Mouse (Mus musculus): ENCODE data around the gene Gjd3. TPM values are rescaled to one million over a fixed set of nuclear protein-coding genes. Genes with fewer than 3 reads are reported as not detected.

Gjd3 gene
- polyA plus RNA-seq, 1 experiment: 0.34 TPM

DNA sequence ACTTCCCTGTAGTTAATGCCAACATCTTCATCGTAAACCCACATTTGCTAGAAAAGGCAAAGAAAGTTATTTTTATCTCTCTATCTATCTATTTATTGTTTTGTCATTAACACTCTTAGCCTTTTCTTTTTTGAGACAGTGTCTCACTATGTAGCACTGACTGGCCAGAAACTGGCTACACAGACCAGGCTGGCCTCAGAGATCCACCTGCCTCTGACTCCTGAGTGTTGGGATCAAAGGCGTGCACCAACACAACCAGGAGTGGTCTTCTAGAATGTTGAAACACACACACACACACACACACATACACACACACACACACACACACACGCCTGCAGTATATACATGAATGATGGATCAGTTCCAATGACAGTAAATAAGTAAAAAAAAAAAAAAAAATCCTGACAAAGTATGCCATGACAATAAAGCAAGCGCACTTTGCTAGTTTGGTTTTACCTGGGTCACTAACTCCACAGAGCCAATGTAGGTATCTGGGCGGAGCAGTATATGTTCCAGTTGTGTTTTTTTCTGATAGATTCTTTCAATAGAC is 39.6 kb upstream of the Gjd3 start:
- no peak overlapping the region for H3K4me3 ChIP-seq (ENCODE audit: insufficient read depth, low read depth, low read length)
- WGBS: 91% methylated on average over 5 of the region's 5 CpGs
- no peak for DNase-seq
- H3K27me3 ChIP-seq (replicated peaks; ENCODE audit: control insufficient read depth, insufficient read depth, low read length): no peaks in the 10 kb centered on the region
- no peak for TF ChIP-seq POLR2A (IDR thresholded peaks at IDR 0.05; ENCODE audit: low read depth, low read length)
- TF ChIP-seq CTCF (conservative IDR thresholded peaks at IDR 0.05; ENCODE audit: insufficient read depth, insufficient read length, low read depth, low read length): no peak
- no peaks in the 10 kb centered on the region for H3K36me3 ChIP-seq (ENCODE audit: control insufficient read depth, insufficient read depth, low read length)
- no peak overlapping the region for H3K27ac ChIP-seq (ENCODE audit: insufficient read depth, low read depth, low read length)
- H3K4me1 ChIP-seq (ENCODE audit: control insufficient read depth, insufficient read depth, low read length): no peaks in the 10 kb centered on the region; the same call in 1 of the 2 replicates

DNA sequence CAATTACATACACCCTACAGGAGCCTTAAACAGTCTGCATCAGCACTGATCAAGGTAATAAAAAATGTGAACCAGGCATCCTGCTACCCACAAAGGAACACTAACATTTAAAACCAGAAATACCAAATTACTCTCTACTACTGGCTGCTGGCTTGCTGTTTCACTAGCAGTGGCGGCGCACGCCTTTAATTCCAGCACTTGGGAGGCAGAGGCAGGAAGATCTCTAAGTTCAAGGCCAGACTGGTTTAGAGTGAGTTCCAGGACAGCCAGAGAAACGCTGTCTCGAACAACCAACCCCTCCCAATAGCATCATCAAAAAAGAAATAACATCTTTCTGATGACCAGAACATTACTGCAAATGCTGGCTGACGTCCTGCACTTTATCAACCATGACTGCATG is 37.0 kb upstream of the Gjd3 start:
- no peaks in the 10 kb centered on the region for H3K27me3 ChIP-seq (replicated peaks; ENCODE audit: control insufficient read depth, insufficient read depth, low read length)
- no peak overlapping the region for H3K27ac ChIP-seq (ENCODE audit: insufficient read depth, low read depth, low read length)
- H3K36me3 ChIP-seq (ENCODE audit: control insufficient read depth, insufficient read depth, low read length): no peaks in the 10 kb centered on the region
- H3K4me1 ChIP-seq (ENCODE audit: control insufficient read depth, insufficient read depth, low read length): no peaks in the 10 kb centered on the region; the same call in 1 of the 2 replicates
- no peak overlapping the region for H3K4me3 ChIP-seq (ENCODE audit: insufficient read depth, low read depth, low read length)
- TF ChIP-seq CTCF (conservative IDR thresholded peaks at IDR 0.05; ENCODE audit: insufficient read depth, insufficient read length, low read depth, low read length) (no peak), POLR2A (IDR thresholded peaks at IDR 0.05; ENCODE audit: low read depth, low read length) (no peak)
- DNase-seq: no peak
- 95% methylated on average over 6 of the region's 6 CpGs for WGBS

DNA sequence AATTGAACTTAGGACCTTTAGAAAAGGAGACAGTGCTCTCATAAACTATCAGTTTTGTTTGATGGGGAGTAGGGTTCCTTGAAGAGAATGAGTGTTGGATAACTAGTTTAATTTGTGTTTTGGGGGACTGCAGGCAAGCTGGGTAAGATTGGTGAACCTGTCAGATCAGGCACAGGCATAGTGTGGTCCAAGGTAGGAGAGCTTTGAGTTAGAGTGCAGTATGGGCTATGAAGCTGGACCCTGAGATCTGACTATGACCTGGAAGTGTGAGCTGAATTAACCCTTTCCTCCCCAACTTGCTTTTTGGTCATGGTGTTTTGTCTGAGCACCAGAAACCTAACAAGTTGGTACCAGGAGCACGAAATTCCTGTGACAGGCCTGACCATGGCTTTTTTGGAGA is 31.0 kb upstream of the Gjd3 start:
- TF ChIP-seq POLR2A (IDR thresholded peaks at IDR 0.05; ENCODE audit: low read depth, low read length) (no peak), CTCF (conservative IDR thresholded peaks at IDR 0.05; ENCODE audit: insufficient read depth, insufficient read length, low read depth, low read length) (no peak)
- Histone ChIP-seq H3K4me1 (ENCODE audit: control insufficient read depth, insufficient read depth, low read length) (no peaks in the 10 kb centered on the region), H3K36me3 (ENCODE audit: control insufficient read depth, insufficient read depth, low read length) (no peaks in the 10 kb centered on the region), H3K4me3 (ENCODE audit: insufficient read depth, low read depth, low read length) (no peak overlapping the region), H3K27ac (ENCODE audit: insufficient read depth, low read depth, low read length) (no peak overlapping the region), H3K27me3 (replicated peaks; ENCODE audit: control insufficient read depth, insufficient read depth, low read length) (no peaks in the 10 kb centered on the region)
- no peak for DNase-seq
- WGBS: 98% methylated on average over 1 of the region's 1 CpGs

DNA sequence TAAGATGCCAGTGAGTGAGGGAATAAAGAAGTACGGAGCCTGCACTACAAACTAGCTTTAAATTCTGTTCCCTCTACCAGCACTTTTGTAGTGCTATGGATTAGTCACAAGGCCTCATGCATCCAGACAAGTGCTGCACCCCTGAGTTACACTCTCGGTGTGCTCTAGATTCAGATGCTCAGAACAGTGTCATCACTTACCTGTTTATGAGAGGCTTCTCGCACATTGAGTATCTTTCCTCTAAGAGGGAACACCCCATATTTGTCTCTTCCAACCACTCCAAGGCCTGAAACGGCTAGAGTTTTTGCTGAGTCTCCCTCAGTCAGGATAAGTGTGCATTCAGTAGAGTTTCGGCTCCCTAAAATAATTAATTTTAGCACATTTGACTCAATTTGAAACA is 27.9 kb upstream of the Gjd3 start:
- no peak overlapping the region for H3K27ac ChIP-seq (ENCODE audit: insufficient read depth, low read depth, low read length)
- H3K4me3 ChIP-seq (ENCODE audit: insufficient read depth, low read depth, low read length): no peak overlapping the region
- no peaks in the 10 kb centered on the region for H3K4me1 ChIP-seq (ENCODE audit: control insufficient read depth, insufficient read depth, low read length)
- no peaks in the 10 kb centered on the region for H3K27me3 ChIP-seq (replicated peaks; ENCODE audit: control insufficient read depth, insufficient read depth, low read length)
- TF ChIP-seq POLR2A (IDR thresholded peaks at IDR 0.05; ENCODE audit: low read depth, low read length) (no peak), CTCF (conservative IDR thresholded peaks at IDR 0.05; ENCODE audit: insufficient read depth, insufficient read length, low read depth, low read length) (no peak)
- 96% methylated on average over 5 of the region's 5 CpGs for WGBS
- H3K36me3 ChIP-seq (ENCODE audit: control insufficient read depth, insufficient read depth, low read length): no peaks in the 10 kb centered on the region
- DNase-seq: no peak

DNA sequence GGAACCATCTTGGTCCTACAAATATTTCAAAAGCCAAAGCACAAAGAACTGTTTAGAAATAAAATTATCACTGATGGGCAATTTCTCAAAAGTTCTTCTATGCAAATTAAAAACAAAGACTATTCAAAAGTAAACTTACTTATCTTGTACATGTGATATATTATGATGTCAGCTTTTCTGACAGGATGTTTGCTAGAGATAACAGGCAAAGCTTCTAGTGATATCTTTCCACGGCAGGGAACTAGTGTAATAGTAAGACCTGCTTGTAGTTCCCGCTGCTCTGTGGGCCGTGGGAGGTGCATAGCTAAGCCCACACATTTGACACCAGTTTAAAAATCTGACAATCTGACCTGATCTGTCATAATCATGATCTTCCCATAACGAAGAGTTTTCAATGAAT is 27.3 kb upstream of the Gjd3 start:
- Histone ChIP-seq H3K4me1 (ENCODE audit: control insufficient read depth, insufficient read depth, low read length) (no peaks in the 10 kb centered on the region), H3K27ac (ENCODE audit: insufficient read depth, low read depth, low read length) (no peak overlapping the region), H3K36me3 (ENCODE audit: control insufficient read depth, insufficient read depth, low read length) (no peaks in the 10 kb centered on the region), H3K27me3 (replicated peaks; ENCODE audit: control insufficient read depth, insufficient read depth, low read length) (no peaks in the 10 kb centered on the region), H3K4me3 (ENCODE audit: insufficient read depth, low read depth, low read length) (no peak overlapping the region)
- WGBS: 82% methylated on average over 4 of the region's 4 CpGs
- DNase-seq: no peak
- TF ChIP-seq CTCF (conservative IDR thresholded peaks at IDR 0.05; ENCODE audit: insufficient read depth, insufficient read length, low read depth, low read length) (no peak), POLR2A (IDR thresholded peaks at IDR 0.05; ENCODE audit: low read depth, low read length) (no peak)

DNA sequence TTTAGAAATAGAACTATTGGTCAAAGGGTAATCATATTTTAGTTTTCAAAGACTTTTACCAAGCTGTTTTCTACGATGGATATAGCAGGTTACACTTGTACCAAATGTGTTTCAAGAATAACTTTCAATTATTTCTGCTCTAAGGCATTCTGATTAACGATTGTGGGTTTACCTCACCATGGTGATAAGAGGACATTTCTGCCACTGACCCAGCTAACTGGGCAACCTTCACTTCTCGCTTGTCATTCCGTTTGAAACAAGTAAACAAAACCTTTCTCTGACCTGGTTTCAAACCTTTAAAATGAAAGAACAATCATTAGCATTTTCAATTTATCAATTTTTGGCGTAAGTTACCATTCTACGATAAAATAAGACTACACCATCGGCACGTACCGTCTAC is 24.0 kb upstream of the Gjd3 start:
- 93% methylated on average over 9 of the region's 9 CpGs for WGBS

DNA sequence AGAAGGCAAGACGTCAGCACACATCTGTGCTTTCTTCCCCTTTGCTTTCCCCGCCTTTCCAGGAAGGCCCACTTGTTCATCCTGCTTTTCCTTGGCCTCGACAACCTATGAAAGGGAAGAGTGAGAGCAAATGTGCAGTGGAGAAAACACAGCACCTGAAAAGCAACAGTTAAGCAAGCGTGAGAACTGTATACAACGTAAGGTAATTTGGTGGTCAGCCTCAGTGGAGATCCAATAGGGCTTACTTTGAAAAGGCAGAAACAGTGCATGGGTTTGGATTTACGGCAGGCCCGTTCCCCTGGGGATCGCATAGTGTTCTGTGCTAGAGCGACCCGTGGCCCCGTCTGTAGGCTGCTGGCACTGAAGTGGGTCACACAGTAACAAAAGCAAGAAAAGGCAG is 16.4 kb upstream of the Gjd3 start:
- no peaks in the 10 kb centered on the region for H3K4me1 ChIP-seq (ENCODE audit: control insufficient read depth, insufficient read depth, low read length)
- DNase-seq: no peak
- no peak overlapping the region for H3K4me3 ChIP-seq (ENCODE audit: insufficient read depth, low read depth, low read length)
- H3K27ac ChIP-seq (ENCODE audit: insufficient read depth, low read depth, low read length): no peak overlapping the region
- 90% methylated on average over 11 of the region's 11 CpGs for WGBS
- no peak for TF ChIP-seq CTCF (conservative IDR thresholded peaks at IDR 0.05; ENCODE audit: insufficient read depth, insufficient read length, low read depth, low read length)
- no peak for TF ChIP-seq POLR2A (IDR thresholded peaks at IDR 0.05; ENCODE audit: low read depth, low read length)
- H3K36me3 ChIP-seq (ENCODE audit: control insufficient read depth, insufficient read depth, low read length): no peaks in the 10 kb centered on the region
- no peaks in the 10 kb centered on the region for H3K27me3 ChIP-seq (replicated peaks; ENCODE audit: control insufficient read depth, insufficient read depth, low read length)

More for the DNA sequence above, 24.0 kb upstream of the Gjd3 start:
- no peaks in the 10 kb centered on the region for H3K36me3 ChIP-seq (ENCODE audit: control insufficient read depth, insufficient read depth, low read length)
- no peak overlapping the region for H3K4me3 ChIP-seq (ENCODE audit: insufficient read depth, low read depth, low read length)
- H3K4me1 ChIP-seq (ENCODE audit: control insufficient read depth, insufficient read depth, low read length): no peaks in the 10 kb centered on the region
- no peaks in the 10 kb centered on the region for H3K27me3 ChIP-seq (replicated peaks; ENCODE audit: control insufficient read depth, insufficient read depth, low read length)
- H3K27ac ChIP-seq (ENCODE audit: insufficient read depth, low read depth, low read length): no peak overlapping the region
- DNase-seq: no peak
- TF ChIP-seq CTCF (conservative IDR thresholded peaks at IDR 0.05; ENCODE audit: insufficient read depth, insufficient read length, low read depth, low read length): no peak

DNA sequence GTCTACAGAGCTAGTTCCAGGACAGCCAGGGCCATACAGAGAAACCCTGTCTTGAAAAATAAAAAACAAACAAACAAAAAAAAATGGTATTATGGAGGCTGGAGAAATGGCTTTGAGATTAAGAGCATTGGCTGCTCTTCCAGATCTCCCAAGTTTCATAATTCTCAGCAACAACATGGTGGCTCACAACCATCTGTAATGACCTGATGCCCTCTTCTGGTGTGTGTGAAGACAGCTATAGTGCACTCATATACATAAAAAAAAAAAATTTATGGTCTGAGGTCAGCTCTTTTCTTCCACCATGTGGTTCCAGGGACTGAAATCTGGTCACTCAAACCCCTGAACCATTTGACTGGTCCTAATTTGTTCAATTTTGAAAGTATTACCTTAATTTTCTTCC is 16.0 kb upstream of the Gjd3 start:
- H3K36me3 ChIP-seq (ENCODE audit: control insufficient read depth, insufficient read depth, low read length): no peaks in the 10 kb centered on the region
- no peak overlapping the region for H3K27ac ChIP-seq (ENCODE audit: insufficient read depth, low read depth, low read length)
- H3K4me3 ChIP-seq (ENCODE audit: insufficient read depth, low read depth, low read length): no peak overlapping the region
- DNase-seq: no peak
- no peaks in the 10 kb centered on the region for H3K27me3 ChIP-seq (replicated peaks; ENCODE audit: control insufficient read depth, insufficient read depth, low read length)
- no peak for TF ChIP-seq POLR2A (IDR thresholded peaks at IDR 0.05; ENCODE audit: low read depth, low read length)
- no peak for TF ChIP-seq CTCF (conservative IDR thresholded peaks at IDR 0.05; ENCODE audit: insufficient read depth, insufficient read length, low read depth, low read length)
- no peaks in the 10 kb centered on the region for H3K4me1 ChIP-seq (ENCODE audit: control insufficient read depth, insufficient read depth, low read length)
